Mouse (Mus musculus) CH12.LX (cell line): Measurements from ENCODE around the gene Mettl23. TPM values are rescaled to one million over a fixed set of nuclear protein-coding genes. Genes with fewer than 3 reads are reported as not detected.

Source experiments
- DNase-seq: peaks from one replicate; pipeline ENCODE4 v3.0.0-alpha.2; 2013; ENCODE audit errors: extremely low read depth
- H3K27ac ChIP-seq: 2 replicates; pipeline ENCODE4 v1.5.1; 2012; ENCODE audit warnings: low read depth, mild to moderate bottlenecking, control low read depth, moderate library complexity; ENCODE audit not compliant: insufficient read depth
- H3K27me3 ChIP-seq: replicated peaks from 2 replicates; pipeline ENCODE3; 2012; ENCODE audit warnings: inconsistent platforms
- H3K36me3 ChIP-seq, 2 experiments: replicated peaks in 1 of 2; 2 replicates each; pipeline versions ENCODE3 to v1.6.1; 2012; ENCODE audit warnings: inconsistent platforms in 1 of 2, low read length in 1 of 2, mild to moderate bottlenecking in 1 of 2, mixed read lengths in 1 of 2, moderate library complexity in 1 of 2; ENCODE audit not compliant: control insufficient read depth in 1 of 2, insufficient read depth in 1 of 2
- H3K4me1 ChIP-seq, 2 experiments: 2 replicates each; pipeline ENCODE4 v1.6.1; 2012; ENCODE audit warnings: inconsistent platforms in 1 of 2, moderate library complexity in 1 of 2; ENCODE audit not compliant: insufficient read depth in 2 of 2, control insufficient read depth in 1 of 2
- H3K4me2 ChIP-seq: 2 replicates; pipeline ENCODE4 v1.6.1; 2012; ENCODE audit warnings: low read depth, mild to moderate bottlenecking, control low read depth; ENCODE audit not compliant: poor library complexity, insufficient read depth, severe bottlenecking
- H3K4me3 ChIP-seq, 3 experiments: fragments of 150-350 bp in 1 of 3; sonication (generic) in 1 of 3; replicated peaks in 1 of 3; 2 replicates each; pipeline versions ENCODE3 to v1.5.1; 2011 to 2012; ENCODE audit warnings: low read depth in 2 of 3, low read length in 2 of 3, mild to moderate bottlenecking in 2 of 3, moderate library complexity in 2 of 3, control low read depth in 1 of 3, improper control_type of control experiment in 1 of 3, inconsistent platforms in 1 of 3, mixed read lengths in 1 of 3; ENCODE audit not compliant: poor library complexity in 1 of 3
- H3K79me2 ChIP-seq: replicated peaks from 2 replicates; pipeline ENCODE4 v1.6.1; 2012; ENCODE audit warnings: mild to moderate bottlenecking, moderate library complexity; ENCODE audit not compliant: control insufficient read depth, poor library complexity, insufficient read depth, severe bottlenecking; ENCODE audit errors: extremely low read depth
- H3K9ac ChIP-seq: 2 replicates; pipeline ENCODE4 v1.6.1; 2012; ENCODE audit warnings: low read depth, mild to moderate bottlenecking, control low read depth, moderate library complexity; ENCODE audit not compliant: insufficient read depth
- H3K9me3 ChIP-seq: replicated peaks from 2 replicates; pipeline ENCODE3; 2012; ENCODE audit warnings: low read length, inconsistent platforms, mixed read lengths
- CHD2 ChIP-seq: IDR thresholded peaks from 2 replicates; pipeline ENCODE4 v1.6.1; 2011; ENCODE audit warnings: low read length, improper control_type of control experiment
- CTCF ChIP-seq, 2 experiments: IDR thresholded peaks in 1 of 2; conservative IDR thresholded peaks in 1 of 2; 2 replicates each; pipeline ENCODE4 v1.5.1; 2011 to 2012; ENCODE audit warnings: low read depth in 2 of 2, low read length in 2 of 2, improper control_type of control experiment in 1 of 2, inconsistent platforms in 1 of 2, mild to moderate bottlenecking in 1 of 2, moderate library complexity in 1 of 2
- E2F4 ChIP-seq: IDR thresholded peaks from 2 replicates; pipeline ENCODE4 v1.6.1; 2011; ENCODE audit warnings: low read depth, low read length, improper control_type of control experiment; ENCODE audit not compliant: insufficient replicate concordance
- ELF1 ChIP-seq: IDR thresholded peaks from 2 replicates; pipeline ENCODE4 v1.6.1; 2014; ENCODE audit warnings: low read depth, mild to moderate bottlenecking, inconsistent platforms, low read length, improper control_type of control experiment
- ETS1 ChIP-seq: conservative IDR thresholded peaks from 2 replicates; pipeline ENCODE4 v1.6.1; 2012; ENCODE audit warnings: low read depth, mild to moderate bottlenecking, inconsistent platforms, low read length, improper control_type of control experiment, moderate library complexity
- GABPA ChIP-seq: IDR thresholded peaks from 2 replicates; pipeline ENCODE4 v1.6.1; 2012; ENCODE audit warnings: low read depth, low read length, improper control_type of control experiment, inconsistent platforms; ENCODE audit not compliant: insufficient replicate concordance
- KAT2A ChIP-seq: IDR thresholded peaks from 2 replicates; pipeline ENCODE4 v1.6.1; 2012; ENCODE audit warnings: low read length, improper control_type of control experiment, inconsistent platforms; ENCODE audit not compliant: insufficient replicate concordance
- MAX ChIP-seq: IDR thresholded peaks from 2 replicates; pipeline ENCODE4 v1.6.1; 2011; ENCODE audit warnings: low read length, improper control_type of control experiment
- MEF2A ChIP-seq: IDR thresholded peaks from 2 replicates; pipeline ENCODE4 v1.6.1; 2014; ENCODE audit warnings: low read depth, mild to moderate bottlenecking, inconsistent platforms, low read length, improper control_type of control experiment, borderline replicate concordance
- MXI1 ChIP-seq: IDR thresholded peaks from 2 replicates; pipeline ENCODE4 v1.6.1; 2011; ENCODE audit warnings: mild to moderate bottlenecking, low read depth, low read length, improper control_type of control experiment
- MYC ChIP-seq: IDR thresholded peaks from 2 replicates; pipeline ENCODE4 v1.6.1; 2011; ENCODE audit warnings: low read depth, mild to moderate bottlenecking, improper control_type of control experiment, low read length
- NRF1 ChIP-seq: IDR thresholded peaks from 2 replicates; pipeline ENCODE4 v1.6.1; 2014; ENCODE audit warnings: low read depth, mild to moderate bottlenecking, inconsistent platforms, low read length, improper control_type of control experiment, moderate library complexity
- PAX5 ChIP-seq: IDR thresholded peaks from 2 replicates; pipeline ENCODE4 v1.6.1; 2012; ENCODE audit warnings: low read length, inconsistent platforms, mixed read lengths
- POLR2A ChIP-seq: IDR thresholded peaks from 2 replicates; pipeline ENCODE4 v1.6.1; 2011; ENCODE audit warnings: low read depth, mild to moderate bottlenecking, improper control_type of control experiment, low read length
- POLR2AphosphoS2 ChIP-seq: IDR thresholded peaks from 2 replicates; pipeline ENCODE4 v1.6.1; 2011; ENCODE audit warnings: low read depth, low read length, improper control_type of control experiment
- RAD21 ChIP-seq: IDR thresholded peaks from 2 replicates; pipeline ENCODE4 v1.6.1; 2011; ENCODE audit warnings: low read depth, mild to moderate bottlenecking, low read length, improper control_type of control experiment, moderate library complexity
- RCOR1 ChIP-seq: conservative IDR thresholded peaks from 2 replicates; pipeline ENCODE4 v1.6.1; 2012; ENCODE audit warnings: low read depth, mild to moderate bottlenecking, inconsistent platforms, low read length, improper control_type of control experiment
- SMC3 ChIP-seq: IDR thresholded peaks from 2 replicates; pipeline ENCODE4 v1.6.1; 2011; ENCODE audit warnings: low read depth, low read length, improper control_type of control experiment
- TBP ChIP-seq: conservative IDR thresholded peaks from 2 replicates; pipeline ENCODE4 v1.6.1; 2011; ENCODE audit warnings: low read depth, low read length, improper control_type of control experiment
- UBTF ChIP-seq: IDR thresholded peaks from 2 replicates; pipeline ENCODE4 v1.6.1; 2012; ENCODE audit warnings: low read depth, mild to moderate bottlenecking, inconsistent platforms, low read length, improper control_type of control experiment, moderate library complexity
- USF1 ChIP-seq: IDR thresholded peaks from 2 replicates; pipeline ENCODE4 v1.6.1; 2014; ENCODE audit warnings: low read depth, mild to moderate bottlenecking, inconsistent platforms, low read length, improper control_type of control experiment
- ZC3H11A ChIP-seq: IDR thresholded peaks from 2 replicates; pipeline ENCODE4 v1.6.1; 2012; ENCODE audit warnings: low read depth, mild to moderate bottlenecking, inconsistent platforms, low read length, improper control_type of control experiment
- dilution Hi-C: fragments of 300-500 bp; cut with MboI; formaldehyde crosslinking; loops from 2 replicates; pipeline ENCODE4 v1.14.3; 2020; ENCODE audit warnings: low sequenced_read_pairs; ENCODE audit not compliant: extremely low pct_unique_long_range_greater_than_20kb, extremely low pct_ligation_motif_present
- in situ Hi-C: fragments of 300-500 bp; cut with MboI; formaldehyde crosslinking; loops from 3 replicates; pipeline ENCODE4 v1.14.3; 2019; ENCODE audit warnings: low sequenced_read_pairs, low pct_ligation_motif_present, low pct_unique_long_range_greater_than_20kb, mixed read lengths
- polyA plus RNA-seq: library from polyadenylated mRNA; unstranded; fragments of >175 nt; gene quantifications from 2 replicates; pipeline ENCODE4 v1.2.1, GENCODE M21; 2012; ENCODE audit warnings: low read depth; ENCODE audit not compliant: insufficient read length
- total RNA-seq, 2 experiments: library from RNA; depleted of rRNA; stranded (reverse); fragments of 300-350 nt in 1 of 2; fragments of >200 nt in 1 of 2; gene quantifications; 2 replicates each; pipeline ENCODE4 v1.2.3; 2012 to 2014

The Mettl23 gene
- total and polyA plus RNA-seq, 3 experiments = 44.5 to 64.9 (median 63.7) TPM

- peak overlapping the region; percentile 88 to 95 (median 92) for H3K4me3 ChIP-seq
- no peaks in the 10 kb centered on the region for H3K27me3 ChIP-seq
- no peak overlapping the region for H3K27ac ChIP-seq
- peaks cover 57% of the 10 kb centered on the region for H3K79me2 ChIP-seq
- peaks cover 5 to 53% of the 10 kb centered on the region in 2 experiments; a peak in 3 of 4 replicates for H3K4me1 ChIP-seq
- TF ChIP-seq TBP = 0 out of 2 replicates have a peak, but pooled peaks have one; percentile 3
- TF ChIP-seq ELF1 = no peak
- TF ChIP-seq, all 38 proteins: peak for 1
- in situ Hi-C loops (no loop called here), dilution Hi-C loops (no loop called here)
- H3K36me3 ChIP-seq = peaks cover 29 to 53% of the 10 kb centered on the region in 2 experiments
- H3K4me2 ChIP-seq = peak overlapping the region; percentile 83
- no peaks in the 10 kb centered on the region for H3K9me3 ChIP-seq
- peak overlapping the region; percentile 92 for H3K9ac ChIP-seq
- DNase-seq = peak; percentile 25
Measured at GRCm38 (mm10) chr11:116850833-116851477, 7.9 kb downstream of the Mettl23 start.

- peak overlapping the region; percentile 83 for H3K4me2 ChIP-seq
- in situ Hi-C loops = no loop called here
- H3K4me1 ChIP-seq = peaks cover 2 to 45% of the 10 kb centered on the region in 2 experiments; a peak in 2 of 4 replicates
- TF ChIP-seq POLR2A (peak; percentile 46), MEF2A (no peak), MXI1 (no peak), RAD21 (no peak), GABPA (no peak), CTCF (conservative IDR thresholded peaks at IDR 0.05 in 1 of 2, IDR thresholded peaks at IDR 0.05 in 1 of 2; ENCODE audit: low read depth in 2 of 2, low read length in 2 of 2) (no peak), MAX (no peak)
- DNase-seq = peak; percentile 40
- H3K79me2 ChIP-seq = peaks cover 52% of the 10 kb centered on the region
- dilution Hi-C loops = no loop called here
- H3K27ac ChIP-seq = peak overlapping the region; percentile 6; the same call in 1 of the 2 replicates
- H3K9me3 ChIP-seq = no peaks in the 10 kb centered on the region
- peaks cover 29 to 50% of the 10 kb centered on the region in 2 experiments for H3K36me3 ChIP-seq
- H3K9ac ChIP-seq = peak overlapping the region; percentile 92
- peak overlapping the region; percentile 88 to 95 (median 92) for H3K4me3 ChIP-seq
- H3K27me3 ChIP-seq = no peaks in the 10 kb centered on the region
Measured at GRCm38 (mm10) chr11:116851576-116852290, 8.7 kb downstream of the Mettl23 start.

DNA sequence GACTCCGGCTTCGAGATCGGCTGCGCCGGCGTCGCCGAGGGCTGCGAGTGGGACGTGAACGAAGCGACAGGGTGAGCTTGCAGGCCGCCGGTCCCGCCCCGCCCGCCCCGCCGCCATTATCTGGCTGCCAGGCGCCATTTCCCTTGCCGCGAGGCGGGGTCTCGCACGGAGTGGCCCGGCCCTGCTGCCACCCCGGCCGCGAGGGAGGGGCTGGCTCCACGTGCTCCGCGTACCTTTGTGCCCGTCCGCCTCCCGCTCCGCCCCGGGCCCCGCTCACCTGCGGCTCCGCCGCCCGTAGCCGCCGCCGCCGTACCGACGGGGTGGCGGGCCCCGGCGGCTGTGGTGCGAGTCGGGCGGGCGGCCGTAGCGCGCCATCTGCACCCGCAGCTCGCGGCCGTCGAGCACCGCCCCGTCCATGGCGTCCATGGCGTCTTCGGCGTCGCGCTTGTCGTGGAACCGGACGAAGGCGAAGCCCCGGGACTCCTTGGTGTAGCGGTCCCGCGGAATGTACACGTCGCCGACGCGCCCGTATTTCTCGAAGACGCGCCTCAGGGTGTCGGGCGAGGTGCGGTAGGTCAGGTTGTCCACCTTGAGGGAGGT is 9.3 kb downstream of the Mettl23 start, which contains the start of gene Mfsd11:
Mfsd11 (plus strand) TSS at position 150 of the 600 bp plus-strand sequence.
- Histone ChIP-seq H3K4me3 (peak within 1 kb of the TSS; percentile 88 to 95 (median 92)), H3K79me2 (peaks cover 47% of the 10 kb centered on the region), H3K36me3 (peaks cover 29 to 48% of the 10 kb centered on the region in 2 experiments), H3K27me3 (no peaks in the 10 kb centered on the region), H3K4me1 (peaks cover 2 to 38% of the 10 kb centered on the region in 2 experiments; a peak in 2 of 4 replicates), H3K27ac (peak within 1 kb of the TSS; percentile 92), H3K9me3 (no peaks in the 10 kb centered on the region), H3K4me2 (peak within 1 kb of the TSS; percentile 83), H3K9ac (peak within 1 kb of the TSS; percentile 92)
- peak; percentile 58 for DNase-seq
- in situ Hi-C loops (no loop called here), dilution Hi-C loops (no loop called here)
- no peak for TF ChIP-seq ETS1
- TF ChIP-seq GABPA = no peak
- no peak for TF ChIP-seq ZC3H11A
- no peak for TF ChIP-seq MYC
- no peak for TF ChIP-seq RCOR1
- no peak for TF ChIP-seq USF1
- TF ChIP-seq PAX5 = no peak
- no peak for TF ChIP-seq SMC3
- TF ChIP-seq NRF1 = no peak
- TF ChIP-seq UBTF = no peak; the same call in 1 of the 2 replicates
- TF ChIP-seq MXI1 = no peak
- no peak for TF ChIP-seq MEF2A
- TF ChIP-seq CHD2 = no peak
- no peak for TF ChIP-seq KAT2A
- no peak for TF ChIP-seq E2F4
- TF ChIP-seq POLR2AphosphoS2 = no peak
- TF ChIP-seq TBP = no peak
